Mouse (Mus musculus) layer of hippocampus, postnatal 10 days (tissue): ENCODE data around the gene Lrp2. TPM values are rescaled to one million over a fixed set of nuclear protein-coding genes. Genes with fewer than 3 reads are reported as not detected.

Source experiments
- DNase-seq, 2 experiments: peaks; one replicate each; pipeline ENCODE4 v3.0.0; 2021; ENCODE audit warnings: low spot score in 2 of 2
- total RNA-seq, 2 experiments: library from RNA; stranded (reverse); gene quantifications; 2 replicates each; pipeline ENCODE4 v1.2.3; 2021

Lrp2 gene
- total RNA-seq, 2 experiments from 2014 or later = 0.74 to 0.78 TPM

- no peak for DNase-seq
Observed at GRCm38 (mm10) chr2:69414539-69414938, 171.3 kb downstream of the Lrp2 start.

GRCm38 (mm10) chr2:69405692-69406091 is 180.2 kb downstream of the Lrp2 start:
- DNase-seq = no peak

- peak in 1 of 2 experiments; percentile 4 for DNase-seq
Observed at GRCm38 (mm10) chr2:69402309-69402708, 183.6 kb downstream of the Lrp2 start.

GRCm38 (mm10) chr2:69401891-69402290 is 184.0 kb downstream of the Lrp2 start:
- DNase-seq = no peak

- DNase-seq = no peak
Observed at GRCm38 (mm10) chr2:69400866-69401604, 184.8 kb downstream of the Lrp2 start.

GRCm38 (mm10) chr2:69396760-69397435 is 189.0 kb downstream of the Lrp2 start:
- DNase-seq = no peak

- no peak for DNase-seq
Observed at GRCm38 (mm10) chr2:69395597-69396248, 190.1 kb downstream of the Lrp2 start.

GRCm38 (mm10) chr2:69393947-69394346 is 191.9 kb downstream of the Lrp2 start:
- DNase-seq = no peak

GRCm38 (mm10) chr2:69386118-69386871 is 199.6 kb downstream of the Lrp2 start:
- no peak for DNase-seq

- DNase-seq = no peak
Observed at GRCm38 (mm10) chr2:69382838-69383237, 203.0 kb downstream of the Lrp2 start.

- DNase-seq = no peak
Observed at GRCm38 (mm10) chr2:69381740-69382139, 204.1 kb downstream of the Lrp2 start.

- no peak for DNase-seq
Observed at GRCm38 (mm10) chr2:69380281-69380680, 205.6 kb downstream of the Lrp2 start, which contains the start of gene Dhrs9. TSS of gene Dhrs9 (plus strand) at chr2:69380445.

- no peak for DNase-seq
Observed at GRCm38 (mm10) chr2:69379801-69380200, 206.1 kb downstream of the Lrp2 start.

- no peak for DNase-seq
Observed at GRCm38 (mm10) chr2:69376780-69377179, 209.1 kb downstream of the Lrp2 start.

Other genes with a start within 250 kb of the Lrp2 start
- under 1 TPM; 0.14 to 0.18 TPM for gene Abcb11, start 243.4 kb downstream of the Lrp2 start, total RNA-seq
- gene Dhrs9, start 205.6 kb downstream of the Lrp2 start, total RNA-seq = not detected
- gene Bbs5, start 61.1 kb upstream of the Lrp2 start, total RNA-seq = 10 to 100 TPM; 26.7 to 33.2 TPM
- under 1 TPM; 0.46 to 0.80 TPM for gene Klhl41, start 84.1 kb upstream of the Lrp2 start, total RNA-seq
- 10 to 100 TPM; 22.9 to 23.1 TPM for gene Fastkd1, start 127.5 kb upstream of the Lrp2 start, total RNA-seq
- 10 to 100 TPM; 56.8 to 65.8 TPM for gene Ppig, start 136.5 kb upstream of the Lrp2 start, total RNA-seq
- 1 to 10 TPM; 3.4 to 3.8 TPM for gene Ccdc173, start 203.5 kb upstream of the Lrp2 start, total RNA-seq
- gene Phospho2, start 203.6 kb upstream of the Lrp2 start, total RNA-seq = 10 to 100 TPM; 20.2 to 20.8 TPM
- gene Klhl23, start 235.9 kb upstream of the Lrp2 start, total RNA-seq = 10 to 100 TPM; 82.6 to 92.2 TPM